Mouse (Mus musculus) forelimb bud, embryonic 11.5 days (tissue): ENCODE results near the gene Nxt1.
A peak's percentile ranks its signal among the peaks of the same experiment; 100 is the strongest.

Experiments
- DNase-seq: peaks from one replicate; pipeline ENCODE4 v3.0.0-alpha.2; 2012; ENCODE audit warnings: low read depth, low spot score

Gene Nxt1

GRCm38 (mm10) chr2:148689444-148690140 is 17.2 kb downstream of the Nxt1 start:
- DNase-seq = no peak

GRCm38 (mm10) chr2:148690291-148690690 is 17.9 kb downstream of the Nxt1 start:
- DNase-seq = no peak

DNA sequence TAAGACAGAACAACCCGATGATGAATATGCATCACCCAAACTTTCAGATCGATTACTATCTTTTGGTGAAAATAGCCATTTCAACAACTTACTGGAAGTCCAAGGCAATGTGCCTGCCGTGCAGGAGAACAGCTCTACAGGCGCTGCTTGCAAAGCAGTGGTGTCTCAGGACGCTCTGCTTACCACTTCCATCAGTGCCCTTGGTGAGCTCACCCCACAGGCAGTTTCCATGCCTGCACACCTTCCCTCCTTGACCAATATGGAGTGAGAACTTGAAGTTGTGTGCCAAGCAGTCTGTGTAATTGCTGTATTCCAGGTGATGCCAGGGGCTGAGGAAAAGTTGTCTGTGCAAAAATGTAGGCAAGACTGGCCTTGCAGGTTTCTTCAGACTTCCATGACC is 18.4 kb downstream of the Nxt1 start:
- no peak for DNase-seq

GRCm38 (mm10) chr2:148698571-148698970 is 26.2 kb downstream of the Nxt1 start:
- DNase-seq = peak; percentile 29

GRCm38 (mm10) chr2:148706409-148707201 is 34.2 kb downstream of the Nxt1 start:
- DNase-seq = peak; percentile 34

DNA sequence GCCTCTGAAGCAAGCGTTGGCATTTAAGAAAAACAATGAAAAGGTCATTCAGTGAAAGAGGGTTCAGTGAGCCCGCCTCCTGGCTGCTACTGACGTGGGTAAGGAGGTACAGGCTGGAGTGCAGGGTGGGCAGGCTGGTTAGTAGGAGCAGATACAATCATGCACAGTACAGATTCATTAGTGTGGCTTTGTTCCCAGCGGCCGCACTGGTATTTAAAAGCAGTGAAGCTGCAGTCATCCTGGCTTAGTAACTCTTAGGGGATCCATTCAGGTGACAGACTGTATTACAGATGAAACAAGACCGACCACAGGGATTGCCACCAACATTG is 34.8 kb downstream of the Nxt1 start:
- no peak for DNase-seq

DNA sequence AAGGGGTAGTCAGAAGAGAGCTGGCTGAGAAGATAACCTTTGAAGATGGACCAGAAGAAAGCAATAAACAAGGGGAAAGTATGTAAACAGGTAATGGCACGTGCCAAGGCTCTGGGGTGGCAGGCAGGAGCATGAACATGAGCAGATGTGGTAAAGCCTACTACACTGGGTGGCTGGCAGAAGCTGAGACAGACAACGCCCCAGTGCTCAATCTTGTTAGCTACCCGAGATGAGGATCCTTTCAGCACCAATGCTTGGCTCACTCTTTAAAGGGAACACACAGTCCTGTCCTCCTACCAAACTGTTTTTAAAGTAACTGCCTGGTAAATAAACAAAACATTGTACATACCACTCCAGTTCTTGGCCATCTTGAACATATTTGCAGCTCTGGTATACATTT is 39.9 kb downstream of the Nxt1 start:
- DNase-seq = no peak

- no peak for DNase-seq
Observed at GRCm38 (mm10) chr2:148717072-148717471, 44.7 kb downstream of the Nxt1 start.

- no peak for DNase-seq
Observed at GRCm38 (mm10) chr2:148719271-148719995, 47.0 kb downstream of the Nxt1 start.
